Mouse (Mus musculus): Measurements from ENCODE around the gene Vwa1. TPM values are rescaled to one million over a fixed set of nuclear protein-coding genes. Genes with fewer than 3 reads are reported as not detected.

The Vwa1 gene
- total RNA-seq (2012; rRNA removed) (1.2 and 1.8 TPM in 2 replicates), total RNA-seq (2014; rRNA removed) (0.12 and 0.15 TPM in 2 replicates), polyA plus RNA-seq (2012; ENCODE audit: insufficient read length, low read depth) (0.12 and 0.13 TPM in 2 replicates)

- TF ChIP-seq IRF4 (IDR thresholded peaks at IDR 0.05; ENCODE audit: low read depth, low read length) (0 out of 2 replicates have a peak, but pooled peaks have one; percentile 15), POLR2A (IDR thresholded peaks at IDR 0.05; ENCODE audit: low read depth, low read length) (peak; percentile 43; the same call in 1 of the 2 replicates), MAFK (IDR thresholded peaks at IDR 0.05; ENCODE audit: insufficient replicate concordance, low read length) (no peak), NRF1 (IDR thresholded peaks at IDR 0.05; ENCODE audit: low read depth, low read length) (peak; percentile 62; the same call in 1 of the 2 replicates), MAX (IDR thresholded peaks at IDR 0.05; ENCODE audit: low read length) (peak; percentile 71; the same call in 1 of the 2 replicates), MXI1 (IDR thresholded peaks at IDR 0.05; ENCODE audit: low read depth, low read length) (peak; percentile 65), GABPA (IDR thresholded peaks at IDR 0.05; ENCODE audit: insufficient replicate concordance, low read depth, low read length) (no peak), JUN (IDR thresholded peaks at IDR 0.05; ENCODE audit: insufficient read depth, low read depth, low read length) (no peak), BHLHE40 (IDR thresholded peaks at IDR 0.05; ENCODE audit: low read depth, low read length) (peak; percentile 29; the same call in 1 of the 2 replicates), SIN3A (IDR thresholded peaks at IDR 0.05; ENCODE audit: low read length) (peak; percentile 43; the same call in 1 of the 2 replicates), TCF12 (IDR thresholded peaks at IDR 0.05; ENCODE audit: low read depth, low read length) (peak; percentile 32; the same call in 1 of the 2 replicates), EP300 (IDR thresholded peaks at IDR 0.05; ENCODE audit: low read length) (0 out of 2 replicates have a peak, but pooled peaks have one; percentile 12), USF1 (IDR thresholded peaks at IDR 0.05; ENCODE audit: low read depth, low read length) (no peak), MAZ (IDR thresholded peaks at IDR 0.05; ENCODE audit: low read depth, low read length) (peak; percentile 35; the same call in 1 of the 2 replicates), ZMIZ1 (IDR thresholded peaks at IDR 0.05; ENCODE audit: low read depth, low read length) (0 out of 2 replicates have a peak, but pooled peaks have one; percentile 46), MEF2A (IDR thresholded peaks at IDR 0.05; ENCODE audit: borderline replicate concordance, low read depth, low read length) (peak; percentile 6; the same call in 1 of the 2 replicates), ELF1 (IDR thresholded peaks at IDR 0.05; ENCODE audit: low read depth, low read length) (no peak)
- Histone ChIP-seq H3K9ac (ENCODE audit: insufficient read depth, low read depth) (no peak within 1 kb of the TSS), H3K36me3 (replicated peaks in 1 of 2; ENCODE audit: control insufficient read depth in 1 of 2, insufficient read depth in 1 of 2, low read length in 1 of 2) (no peaks in the 10 kb centered on the region), H3K4me3 (replicated peaks in 1 of 3; ENCODE audit: low read depth in 2 of 3, low read length in 2 of 3, poor library complexity in 1 of 3) (peak within 1 kb of the TSS in 2 of 3 experiments; percentile 12 to 42), H3K4me1 (ENCODE audit: control insufficient read depth in 1 of 2, insufficient read depth in 2 of 2) (peaks cover 21 to 45% of the 10 kb centered on the region in 2 experiments), H3K79me2 (replicated peaks; ENCODE audit: control insufficient read depth, extremely low read depth, insufficient read depth, poor library complexity, severe bottlenecking) (no peaks in the 10 kb centered on the region), H3K27ac (ENCODE audit: insufficient read depth, low read depth) (no peak within 1 kb of the TSS), H3K9me3 (replicated peaks; ENCODE audit: low read length) (no peaks in the 10 kb centered on the region), H3K4me2 (ENCODE audit: insufficient read depth, low read depth, poor library complexity, severe bottlenecking) (peak within 1 kb of the TSS; percentile 79), H3K27me3 (replicated peaks) (peaks cover 45% of the 10 kb centered on the region)
- dilution Hi-C loops (cut with MboI; ENCODE audit: extremely low pct_ligation_motif_present, extremely low pct_unique_long_range_greater_than_20kb, low sequenced_read_pairs) (no loop called here), in situ Hi-C loops (cut with MboI; ENCODE audit: low pct_ligation_motif_present, low pct_unique_long_range_greater_than_20kb, low sequenced_read_pairs) (no loop called here)
- peak; percentile 72 for DNase-seq (ENCODE audit: extremely low read depth)
Observed at GRCm38 (mm10) chr4:155774280-155774754, at the start of gene Vwa1. TSS of gene Vwa1 (minus strand) at chr4:155774698.

GRCm38 (mm10) chr4:155823443-155823842 is 48.9 kb upstream of the Vwa1 start:
- H3K4me1 ChIP-seq (ENCODE audit: control insufficient read depth in 1 of 2, insufficient read depth in 2 of 2): no peaks in the 10 kb centered on the region
- H3K27ac ChIP-seq (ENCODE audit: insufficient read depth, low read depth): no peak overlapping the region
- H3K79me2 ChIP-seq (replicated peaks; ENCODE audit: control insufficient read depth, extremely low read depth, insufficient read depth, poor library complexity, severe bottlenecking): peaks cover 14% of the 10 kb centered on the region
- TF ChIP-seq ETS1 (conservative IDR thresholded peaks at IDR 0.05; ENCODE audit: low read depth, low read length): no peak
- no peak for TF ChIP-seq SIN3A (IDR thresholded peaks at IDR 0.05; ENCODE audit: low read length)
- TF ChIP-seq EP300 (IDR thresholded peaks at IDR 0.05; ENCODE audit: low read length): no peak
- TF ChIP-seq MYC (IDR thresholded peaks at IDR 0.05; ENCODE audit: low read depth, low read length): no peak
- no peak for TF ChIP-seq ZMIZ1 (IDR thresholded peaks at IDR 0.05; ENCODE audit: low read depth, low read length)
- no peak for TF ChIP-seq POLR2A (IDR thresholded peaks at IDR 0.05; ENCODE audit: low read depth, low read length)
- TF ChIP-seq RAD21 (IDR thresholded peaks at IDR 0.05; ENCODE audit: low read depth, low read length): no peak
- TF ChIP-seq TBP (conservative IDR thresholded peaks at IDR 0.05; ENCODE audit: low read depth, low read length): no peak
- H3K4me2 ChIP-seq (ENCODE audit: insufficient read depth, low read depth, poor library complexity, severe bottlenecking): no peak overlapping the region
- H3K9ac ChIP-seq (ENCODE audit: insufficient read depth, low read depth): no peak overlapping the region
- H3K9me3 ChIP-seq (replicated peaks; ENCODE audit: low read length): no peaks in the 10 kb centered on the region
- no peak overlapping the region for H3K4me3 ChIP-seq (replicated peaks in 1 of 3; ENCODE audit: low read depth in 2 of 3, low read length in 2 of 3, poor library complexity in 1 of 3)
- no peaks in the 10 kb centered on the region for H3K27me3 ChIP-seq (replicated peaks)
- peaks cover 63 to 95% of the 10 kb centered on the region in 2 experiments for H3K36me3 ChIP-seq (replicated peaks in 1 of 2; ENCODE audit: control insufficient read depth in 1 of 2, insufficient read depth in 1 of 2, low read length in 1 of 2)
- in situ Hi-C loops (cut with MboI; ENCODE audit: low pct_ligation_motif_present, low pct_unique_long_range_greater_than_20kb, low sequenced_read_pairs): no loop called here
- DNase-seq (ENCODE audit: extremely low read depth): no peak
- dilution Hi-C loops (cut with MboI; ENCODE audit: extremely low pct_ligation_motif_present, extremely low pct_unique_long_range_greater_than_20kb, low sequenced_read_pairs): no loop called here

Measured in CH12.LX (cell line).